Mouse (Mus musculus): ENCODE measurements at regions not wholly inside any gene's neighbourhood (a gene's known extent, or its start where the extent isn't known, plus 50 kb on each side); places are given as distances from the start of the nearest gene placed in this dataset.

- TF ChIP-seq CTCF (IDR thresholded peaks at IDR 0.05; ENCODE audit: low read depth) (no peak), EP300 (IDR thresholded peaks at IDR 0.05; ENCODE audit: low read depth) (no peak)
These were observed 365.8 kb upstream of the Id4 start for GRCm38 (mm10) chr13:47895256-47895655.

Data from liver, postnatal 0 days (tissue).